Mouse (Mus musculus): ENCODE measurements around the gene Rapgef1.
A peak's percentile ranks its signal among the peaks of the same experiment; 100 is the strongest.

The Rapgef1 gene

DNA sequence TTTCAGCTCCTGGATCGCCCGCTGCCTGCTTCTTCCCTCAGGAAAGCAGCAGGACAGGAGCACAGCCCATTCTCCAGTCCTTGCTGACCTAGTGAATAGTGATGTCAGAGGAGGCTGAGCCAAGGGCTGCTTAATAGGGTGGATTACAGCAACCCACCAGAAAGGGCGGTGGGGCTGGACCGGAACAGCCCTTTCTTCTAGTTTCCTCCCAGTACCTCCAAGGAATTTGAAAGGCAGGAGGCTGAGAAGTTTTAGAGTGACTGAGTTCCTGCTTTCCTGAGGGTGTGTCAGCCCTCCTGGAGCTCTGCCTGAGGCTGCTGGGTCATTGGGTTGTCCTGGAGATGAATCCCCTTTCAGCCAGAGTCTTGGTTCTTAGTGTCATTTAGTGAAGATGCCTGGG lies 23.9 kb downstream of the Rapgef1 start:
- DNase-seq (ENCODE audit: low read depth, low spot score): peak; percentile 72

DNA sequence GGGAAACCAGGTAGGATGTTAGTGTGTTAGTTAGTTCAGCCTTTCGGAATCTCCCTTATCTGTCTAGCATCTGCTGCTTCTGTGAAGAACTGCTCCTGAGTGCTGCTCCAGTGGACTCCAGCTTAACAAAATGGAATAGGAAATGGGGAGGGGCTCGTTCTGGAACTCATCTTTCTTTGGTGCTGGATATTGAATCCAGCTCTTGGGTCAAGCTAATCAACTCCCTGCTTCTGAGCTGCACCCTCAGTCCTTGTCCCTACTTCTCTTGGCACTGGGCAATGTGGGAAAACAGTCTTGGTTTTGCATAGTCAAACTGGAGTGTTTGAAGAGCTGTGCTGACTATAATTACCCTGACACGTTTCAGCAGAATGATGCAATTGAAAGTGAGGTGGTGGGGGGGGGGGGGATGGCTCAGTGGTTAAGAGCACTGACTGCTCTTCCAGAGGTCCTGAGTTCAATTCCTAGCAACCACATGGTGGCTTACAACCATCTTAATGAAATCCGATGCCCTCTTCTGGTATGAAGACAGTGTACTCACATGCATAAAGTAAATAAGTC lies 25.6 kb downstream of the Rapgef1 start:
- DNase-seq (ENCODE audit: low read depth, low spot score): no peak

DNA sequence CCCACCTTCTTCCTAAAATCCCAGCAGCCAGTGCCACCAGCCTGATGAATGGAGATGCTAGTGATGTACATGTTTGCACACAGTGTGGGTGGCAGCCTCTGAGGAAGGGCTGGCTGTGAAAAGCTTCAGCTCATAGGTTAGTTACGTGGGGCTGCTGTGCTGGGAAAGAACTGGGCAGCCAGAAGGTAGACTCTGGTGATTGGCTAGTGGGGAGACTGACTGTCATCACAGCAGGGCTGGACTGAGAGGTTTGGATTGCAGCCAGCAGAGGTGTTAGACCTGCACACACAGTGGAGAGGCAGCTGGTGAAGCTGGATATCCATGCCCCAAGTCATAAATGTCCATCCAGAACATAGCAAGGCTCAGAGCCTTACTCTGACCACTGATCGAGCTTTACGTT lies 27.1 kb downstream of the Rapgef1 start:
- DNase-seq (ENCODE audit: low read depth, low spot score): no peak

DNA sequence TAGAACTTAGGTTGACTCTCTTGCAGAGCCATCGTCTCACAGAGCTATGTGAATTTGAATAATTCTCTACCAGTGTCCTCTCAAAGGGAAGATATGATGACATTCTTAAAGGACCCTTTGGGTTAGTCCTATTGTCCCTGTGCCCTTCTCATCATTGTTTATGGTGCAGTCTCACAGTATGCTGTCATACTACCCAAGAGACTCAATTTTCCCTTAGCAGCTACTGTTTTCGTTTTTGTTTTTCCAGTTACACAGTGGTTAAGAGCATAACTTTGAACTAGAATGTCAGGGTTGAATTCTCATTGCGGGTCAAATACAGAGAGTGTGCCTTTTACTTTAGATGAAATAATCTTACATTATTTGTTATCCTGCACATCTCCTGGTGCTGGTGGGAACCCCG lies 27.6 kb downstream of the Rapgef1 start:
- no peak for DNase-seq (ENCODE audit: low read depth, low spot score)

DNA sequence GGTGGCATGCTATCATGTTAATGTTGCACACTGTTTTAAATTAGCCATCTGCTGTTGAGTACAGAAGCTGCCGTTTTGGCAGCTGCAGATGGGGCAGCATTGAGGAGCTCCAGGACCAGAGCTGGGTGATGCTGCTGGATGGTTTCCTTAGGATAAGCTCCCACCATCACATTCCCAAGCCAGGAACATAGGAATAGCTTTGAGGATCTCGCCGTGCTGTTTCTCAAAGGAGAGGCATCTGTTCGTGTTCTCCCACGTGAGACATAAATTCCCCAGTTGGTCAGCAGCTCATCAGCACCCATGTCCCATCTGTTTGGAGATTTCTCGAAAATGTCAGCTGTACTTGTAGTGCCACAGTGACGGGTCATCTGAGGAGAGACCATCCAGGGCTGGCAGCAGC lies 28.3 kb downstream of the Rapgef1 start:
- peak; percentile 51 for DNase-seq (ENCODE audit: low read depth, low spot score)

DNA sequence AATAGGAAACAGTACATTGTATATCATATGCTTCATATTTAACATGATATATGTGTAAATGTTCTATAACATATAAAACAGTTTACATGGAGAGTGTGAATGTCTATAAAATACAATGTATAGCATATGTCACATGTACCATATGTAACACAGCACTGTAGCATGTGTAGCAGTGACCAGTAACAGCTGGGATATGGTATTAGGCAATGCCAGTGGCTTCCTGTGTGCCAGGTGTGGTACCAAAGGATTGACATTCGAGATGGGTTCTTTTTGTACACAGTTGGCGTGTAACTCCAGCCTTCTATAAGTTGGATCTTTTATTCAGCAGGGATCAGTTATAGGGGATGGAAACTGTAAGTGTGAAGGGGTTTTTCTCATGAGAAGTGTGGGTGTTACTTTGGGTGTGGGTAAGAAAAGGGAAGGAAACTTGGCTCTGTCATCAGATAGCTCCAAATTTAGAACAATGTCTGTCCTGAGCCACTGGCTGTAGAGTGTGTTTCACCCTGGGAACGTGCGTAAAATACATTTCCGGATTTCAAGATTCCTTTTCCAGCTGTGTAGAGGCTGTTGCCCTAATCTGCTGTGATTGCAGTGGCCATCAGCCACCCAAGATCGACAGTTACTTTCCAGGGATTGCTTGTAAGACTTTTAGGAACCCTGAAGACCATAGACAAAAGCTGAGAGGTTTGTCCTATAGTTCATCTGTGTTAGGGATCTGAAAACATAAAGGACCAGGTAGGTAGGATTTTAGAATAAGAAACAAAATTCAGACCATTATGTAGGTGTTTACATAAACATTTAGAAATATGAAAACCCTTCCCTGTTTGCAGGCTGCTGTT lies 29.7 kb downstream of the Rapgef1 start:
- peak; percentile 57 for DNase-seq (ENCODE audit: low read depth, low spot score)

DNA sequence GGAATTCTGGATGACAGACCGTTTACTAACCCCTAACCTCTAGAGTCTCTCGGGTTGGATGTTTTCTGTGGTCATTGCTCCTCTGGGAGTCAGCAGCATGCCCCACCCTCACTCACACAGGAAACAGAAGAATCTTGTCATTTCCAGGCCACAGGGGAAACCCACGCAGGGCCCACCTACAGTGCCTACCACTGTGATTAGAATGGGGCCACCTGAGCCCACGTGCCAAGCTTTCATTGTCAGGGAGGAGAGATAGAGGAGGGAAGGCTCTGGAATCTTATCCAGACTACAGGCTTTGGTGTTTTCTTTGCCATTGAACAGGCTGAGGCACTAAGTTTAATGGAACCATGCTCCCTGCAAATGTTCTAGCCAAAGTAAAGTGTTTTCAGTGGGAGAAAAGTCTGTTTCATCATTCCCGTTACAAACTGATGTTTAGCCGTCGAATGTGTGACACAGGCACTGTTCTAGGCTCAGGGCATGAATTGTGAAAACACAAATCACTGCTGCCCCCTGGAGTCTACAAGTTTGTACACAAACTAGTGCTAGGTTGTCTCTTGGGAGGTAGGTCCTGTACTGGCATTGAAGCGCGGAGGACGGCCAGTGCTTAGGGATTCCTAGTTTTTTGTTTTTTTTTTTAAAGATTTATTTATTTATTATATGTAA lies 30.4 kb downstream of the Rapgef1 start:
- DNase-seq (ENCODE audit: low read depth, low spot score): no peak

DNA sequence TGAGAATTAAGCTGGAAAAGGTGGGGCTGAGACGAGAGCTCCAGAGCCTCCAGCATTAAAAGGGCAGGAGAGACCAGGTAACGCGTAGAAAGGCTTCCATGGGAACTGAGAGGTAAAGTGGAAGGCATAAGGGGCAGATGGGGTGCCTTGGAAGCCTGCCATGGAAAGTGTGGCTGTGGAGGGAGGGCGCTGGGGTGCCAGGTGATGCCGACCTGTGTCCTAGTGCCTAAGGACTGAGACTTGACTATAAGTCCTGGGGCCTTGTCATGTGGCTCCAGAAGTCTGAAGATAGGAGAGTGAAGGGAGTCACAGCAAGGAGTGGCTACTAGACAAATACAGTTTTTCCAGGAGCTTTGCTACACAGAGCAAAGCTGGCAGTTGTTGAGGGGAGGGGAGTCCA lies 32.4 kb downstream of the Rapgef1 start:
- DNase-seq (ENCODE audit: low read depth, low spot score): no peak

DNA sequence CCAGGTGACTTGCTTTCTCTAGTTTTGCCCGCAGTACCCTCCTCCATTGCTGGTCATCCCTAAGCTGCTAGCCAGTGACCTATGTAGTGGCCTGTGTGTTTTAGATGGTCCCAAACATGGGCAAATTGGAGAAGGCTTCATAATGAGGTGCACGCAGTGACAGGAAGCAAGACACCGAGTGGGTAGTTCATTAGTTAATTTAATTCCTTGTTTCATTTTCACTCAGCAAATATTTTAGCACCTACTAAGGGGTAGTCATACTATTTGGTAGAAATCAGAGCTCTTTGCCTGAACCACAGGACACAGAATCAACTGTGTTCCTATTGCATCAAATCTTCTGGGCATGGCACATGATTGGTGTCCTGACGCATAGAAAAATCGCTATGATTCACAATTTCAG lies 35.9 kb downstream of the Rapgef1 start:
- no peak for DNase-seq (ENCODE audit: low read depth, low spot score)

DNA sequence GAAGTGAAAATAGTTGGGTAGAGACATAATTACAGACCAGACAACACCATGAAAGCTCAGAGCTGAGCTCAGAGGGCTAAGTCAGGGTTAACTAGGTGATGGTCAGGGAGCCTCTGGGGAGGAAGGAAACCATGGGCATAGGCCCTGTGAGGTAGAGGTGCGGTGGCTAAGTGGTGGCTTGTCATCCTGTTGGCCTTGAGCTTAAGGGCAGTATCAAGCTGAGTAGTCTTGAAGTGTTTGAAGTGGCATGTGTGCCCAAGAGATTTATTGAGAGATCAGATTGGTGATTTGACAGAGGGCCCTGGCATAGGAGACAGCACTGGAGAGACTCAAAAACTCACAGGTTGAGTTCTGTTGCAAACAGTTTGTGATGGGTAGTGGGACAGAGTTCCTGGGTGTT lies 36.6 kb downstream of the Rapgef1 start:
- no peak for DNase-seq (ENCODE audit: low read depth, low spot score)

DNA sequence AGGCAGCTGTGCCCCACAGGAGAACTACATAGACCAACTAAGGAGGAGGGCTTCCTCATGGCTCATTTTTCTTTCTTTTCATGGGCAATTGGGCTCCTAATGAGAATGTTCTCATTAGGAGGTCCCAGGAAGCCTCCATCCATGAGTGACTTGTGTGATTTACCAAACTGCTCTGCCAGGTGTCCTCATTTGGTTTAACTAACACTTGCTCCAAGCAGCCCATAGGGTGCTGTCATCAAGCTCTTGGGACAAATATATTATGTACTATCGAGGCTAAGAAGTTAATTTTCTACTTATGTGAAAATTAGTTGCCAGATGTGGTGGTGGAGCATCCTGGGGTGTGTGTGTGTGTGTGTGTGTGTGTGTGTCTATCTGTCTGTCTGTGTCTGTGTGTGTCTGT lies 37.6 kb downstream of the Rapgef1 start:
- no peak for DNase-seq (ENCODE audit: low read depth, low spot score)

DNA sequence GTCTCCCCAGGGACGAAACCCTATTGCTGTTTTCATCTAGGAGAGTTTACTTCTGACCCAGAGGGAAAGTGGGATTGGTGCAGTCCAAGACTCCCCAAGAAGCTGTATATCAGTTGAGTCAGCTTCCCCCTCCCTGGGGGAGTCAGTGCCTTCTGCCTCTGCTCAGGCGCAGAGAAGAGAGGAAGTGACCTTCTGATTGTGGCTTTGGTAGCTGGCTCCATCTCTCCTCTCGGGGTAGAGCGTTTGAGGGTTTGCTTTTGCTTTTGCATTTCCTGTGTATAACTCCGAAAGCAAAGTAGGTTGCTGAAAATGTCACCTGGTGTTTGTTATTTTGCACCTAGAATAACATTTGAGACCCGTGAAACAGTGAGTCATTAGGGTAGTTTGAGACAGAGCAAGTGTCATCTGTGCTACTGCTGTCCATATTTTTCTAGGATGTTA lies 42.3 kb downstream of the Rapgef1 start:
- peak; percentile 36 for DNase-seq (ENCODE audit: low read depth, low spot score)

DNA sequence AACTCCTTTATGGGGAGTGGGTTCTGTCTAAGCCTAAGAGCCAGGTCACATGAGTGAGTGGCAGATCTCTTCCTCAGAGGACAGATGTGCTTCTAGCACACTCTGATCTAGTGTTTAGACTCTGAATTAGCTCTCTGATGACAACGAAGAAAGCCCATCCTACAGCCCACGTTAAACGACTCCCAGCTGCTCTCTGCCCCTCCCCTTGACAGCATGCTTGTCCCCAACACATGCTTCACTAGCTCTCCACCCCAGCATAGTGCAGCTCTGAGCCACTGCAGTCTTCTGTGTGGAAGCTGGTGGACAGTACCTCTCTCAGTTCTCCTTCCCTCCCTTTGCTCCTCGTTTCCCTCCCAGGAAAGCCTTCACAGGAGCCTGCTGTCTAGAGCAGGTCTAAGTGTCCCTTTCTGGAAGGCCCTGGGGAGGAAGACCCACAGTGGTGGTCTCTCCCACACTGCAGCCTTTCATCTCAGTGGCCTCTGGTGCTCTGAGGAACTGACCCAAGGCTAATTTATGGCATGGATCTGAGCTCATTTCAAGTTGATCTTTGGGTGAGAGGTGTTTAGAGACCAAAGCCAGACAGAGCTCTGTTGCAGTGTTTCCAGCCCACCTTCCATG lies 43.8 kb downstream of the Rapgef1 start:
- DNase-seq (ENCODE audit: low read depth, low spot score): no peak

DNA sequence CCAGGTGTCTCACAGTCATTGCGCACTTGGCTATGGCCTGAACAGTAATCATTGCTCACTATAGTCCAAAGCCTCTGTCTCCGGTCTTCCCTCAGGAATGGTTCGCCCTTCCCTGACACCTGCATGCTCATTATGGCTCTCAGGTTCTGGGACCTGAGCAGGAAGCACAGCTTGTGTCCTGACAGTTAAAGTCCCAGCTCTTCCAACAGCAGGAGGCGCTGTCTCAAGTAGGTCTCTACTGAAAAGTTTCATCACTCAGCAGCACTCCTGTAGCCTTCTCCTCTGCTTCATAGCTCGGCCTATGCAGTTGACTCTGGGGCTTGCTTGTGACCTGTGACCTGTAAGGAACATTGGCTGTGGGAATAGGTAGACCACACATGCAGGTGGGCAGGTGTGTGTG lies 45.9 kb downstream of the Rapgef1 start:
- no peak for DNase-seq (ENCODE audit: low read depth, low spot score)

DNA sequence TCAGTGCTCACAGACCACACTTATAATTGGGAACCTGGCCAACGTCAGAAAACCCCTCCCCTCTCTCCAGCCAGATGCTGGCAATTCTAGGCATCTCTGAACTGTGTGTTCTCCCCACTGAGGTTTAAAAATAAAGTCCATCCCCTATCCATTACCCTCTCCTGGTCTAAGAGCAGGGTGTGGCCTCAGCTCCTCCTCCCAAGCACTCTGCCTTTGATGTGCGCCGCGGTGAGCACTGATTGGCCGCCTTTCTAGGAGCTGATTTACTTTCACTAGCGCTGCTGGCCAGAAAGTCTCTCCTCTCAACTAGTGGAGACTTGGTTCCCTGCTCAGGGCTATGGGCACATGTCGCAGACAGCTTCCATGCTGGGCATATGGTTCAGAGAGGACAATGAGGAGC lies 47.1 kb downstream of the Rapgef1 start:
- DNase-seq (ENCODE audit: low read depth, low spot score): peak; percentile 88

DNA sequence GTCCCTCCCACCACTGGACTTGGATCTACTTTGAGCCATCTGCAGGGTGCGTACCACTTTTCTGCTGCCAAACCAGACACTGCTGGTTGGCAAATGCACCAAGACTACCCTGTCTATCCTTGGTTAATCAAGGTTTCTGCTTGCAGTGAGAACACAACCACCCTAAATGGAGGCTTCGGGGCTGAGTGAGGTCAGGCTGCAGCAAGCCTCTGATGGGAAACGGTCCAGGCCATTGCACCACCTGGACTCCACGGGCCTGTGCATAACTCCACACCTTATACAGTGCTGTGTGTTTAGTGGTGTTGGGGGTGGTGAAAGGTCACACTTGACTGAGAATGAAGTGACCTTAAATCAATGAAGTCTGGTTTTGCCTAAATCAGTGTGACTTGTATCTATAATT lies 47.6 kb downstream of the Rapgef1 start:
- no peak for DNase-seq (ENCODE audit: low read depth, low spot score)

DNA sequence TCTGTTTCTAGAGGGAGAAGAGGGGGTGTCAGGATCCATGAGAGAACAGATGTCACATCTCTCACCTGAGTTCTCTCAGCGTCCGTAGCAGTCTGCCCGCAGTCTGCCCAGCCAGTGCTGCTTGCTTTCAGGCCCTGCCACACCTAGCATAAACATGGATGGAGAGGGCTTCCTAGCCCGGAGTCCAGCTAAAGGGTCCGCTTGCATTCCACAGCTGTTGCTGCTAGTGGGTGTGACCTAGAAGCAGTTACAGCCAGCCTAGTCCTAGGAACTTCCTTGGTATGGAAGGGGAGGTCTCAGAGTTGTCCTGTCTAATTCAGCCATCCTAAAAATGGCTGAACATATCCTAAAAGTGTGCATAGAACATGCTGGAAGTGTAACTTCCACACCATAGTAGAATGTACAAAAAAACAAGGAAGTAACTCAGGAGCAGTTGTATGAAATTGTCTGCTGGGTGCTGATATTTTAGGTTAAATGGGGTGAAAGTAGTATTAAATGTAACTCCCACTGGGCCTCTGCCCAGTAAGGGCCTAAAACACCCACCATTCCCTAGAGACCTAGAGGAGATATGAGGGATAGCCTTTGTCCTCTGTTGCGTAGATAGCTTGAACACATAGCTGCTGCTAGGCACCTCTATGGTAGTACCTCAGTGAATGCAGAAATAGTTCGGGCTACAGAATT lies 48.6 kb downstream of the Rapgef1 start:
- no peak for DNase-seq (ENCODE audit: low read depth, low spot score)

DNA sequence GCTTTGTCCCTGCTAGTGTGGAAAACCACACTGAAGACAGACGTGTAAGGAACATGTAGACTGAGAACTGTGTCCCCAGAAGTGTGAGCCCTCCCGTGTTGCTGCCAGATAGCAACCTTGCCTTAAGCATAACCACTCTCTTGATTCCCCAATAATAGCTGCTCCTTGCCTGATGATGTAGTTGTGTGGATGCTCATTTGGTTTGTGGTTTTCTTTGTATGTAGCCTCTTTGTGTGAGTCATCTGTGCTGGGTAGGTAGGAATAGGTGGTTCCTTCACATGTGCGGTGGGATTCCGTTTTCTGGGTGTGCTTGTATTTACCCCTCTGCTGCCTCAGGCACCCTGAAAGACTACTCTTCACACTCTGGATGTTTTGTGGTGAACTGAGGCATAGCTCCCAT lies 49.4 kb downstream of the Rapgef1 start:
- DNase-seq (ENCODE audit: low read depth, low spot score): no peak

DNA sequence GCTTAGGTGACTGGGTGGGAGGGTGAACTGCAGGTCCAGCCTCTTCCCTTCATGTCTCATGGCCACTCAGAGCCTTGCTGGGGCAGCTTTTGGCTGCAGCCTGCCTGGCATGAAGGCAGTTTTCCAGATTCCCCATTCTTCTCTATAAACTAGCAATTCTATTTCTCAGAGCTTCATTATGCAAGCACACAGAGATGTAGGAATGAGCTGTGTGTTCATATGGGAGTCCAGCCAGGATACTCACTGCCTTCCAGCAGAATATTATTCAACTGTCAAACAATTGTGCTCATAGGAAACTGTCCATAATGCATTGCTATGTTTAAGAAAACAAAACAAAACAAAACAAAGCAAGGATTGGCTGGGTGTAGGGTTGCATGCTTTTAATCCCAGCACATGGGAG lies 50.2 kb downstream of the Rapgef1 start:
- DNase-seq (ENCODE audit: low read depth, low spot score): no peak

DNA sequence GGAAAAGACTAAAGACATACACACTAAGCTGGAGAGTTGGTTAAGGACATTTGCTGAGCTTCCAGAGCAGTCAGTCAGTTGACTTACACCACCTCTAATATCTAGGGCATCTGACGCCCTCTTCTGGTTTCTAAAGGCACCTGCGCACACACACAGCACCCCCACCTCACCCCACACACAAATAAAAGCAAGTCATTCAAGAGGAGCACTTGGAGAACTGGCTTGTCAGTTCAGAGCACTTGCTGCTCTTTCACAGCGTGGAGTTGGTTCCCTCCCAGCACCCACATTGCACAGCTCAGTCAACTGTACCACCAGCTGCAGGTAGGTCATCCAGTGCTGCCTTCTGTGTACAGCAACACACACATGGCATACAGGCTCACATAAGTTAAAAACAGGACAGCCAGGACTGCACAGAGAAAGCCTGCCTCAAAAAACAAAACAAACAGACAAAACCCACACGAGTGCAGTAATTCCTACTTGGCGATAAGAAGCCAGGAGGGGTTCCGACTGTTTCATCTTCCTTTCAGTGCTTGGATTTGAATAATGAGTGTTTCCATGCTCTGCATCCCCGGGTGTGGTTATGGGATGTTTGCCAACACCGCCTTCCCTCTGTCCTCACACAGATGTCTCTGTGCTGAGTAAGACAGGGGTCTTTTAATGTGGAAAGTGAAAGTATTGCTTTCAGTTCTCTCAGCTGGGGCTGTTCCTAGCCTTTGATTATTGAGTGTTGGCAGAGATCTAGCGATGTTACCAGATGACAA lies 50.9 kb downstream of the Rapgef1 start:
- peak; percentile 81 for DNase-seq (ENCODE audit: low read depth, low spot score)

DNA sequence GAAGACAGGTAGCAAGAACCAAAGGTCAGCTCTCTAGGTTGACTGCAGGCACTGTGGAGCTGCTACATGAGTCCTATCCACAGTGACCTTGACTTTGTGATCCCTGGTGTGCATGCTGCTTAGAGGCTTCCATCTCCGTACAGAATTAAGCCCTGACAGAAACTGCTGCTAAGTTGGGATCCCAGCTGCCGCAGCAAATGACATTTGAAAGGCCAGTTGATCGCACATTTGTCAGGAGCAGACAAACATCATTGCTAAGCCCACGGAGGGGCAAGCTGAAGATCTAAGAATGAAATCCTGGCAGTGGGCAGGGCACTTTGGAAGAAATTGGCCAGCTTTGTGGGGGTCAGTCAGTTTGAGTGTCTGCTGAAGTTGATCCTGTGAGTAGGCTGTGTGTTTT lies 51.9 kb downstream of the Rapgef1 start:
- DNase-seq (ENCODE audit: low read depth, low spot score): peak; percentile 44

Measured in skeletal muscle tissue, adult 2 months (tissue).